Mouse (Mus musculus) cerebral cortex, adult 2 months (tissue): ENCODE results near the gene Eme2.

Experiments used
- WGBS: fragments of 180-500 bp; shearing (Covaris S2); methylation state at CpG from one replicate; pipeline ENCODE4 v1.1.7; 2018; 5-methylcytosine and 5-hydroxymethylcytosine counted together

Gene Eme2

GRCm38 (mm10) chr17:24873695-24874404 lies 21.0 kb downstream of the Eme2 start:
- 63% methylated on average over 4 of the region's 4 CpGs for WGBS

DNA sequence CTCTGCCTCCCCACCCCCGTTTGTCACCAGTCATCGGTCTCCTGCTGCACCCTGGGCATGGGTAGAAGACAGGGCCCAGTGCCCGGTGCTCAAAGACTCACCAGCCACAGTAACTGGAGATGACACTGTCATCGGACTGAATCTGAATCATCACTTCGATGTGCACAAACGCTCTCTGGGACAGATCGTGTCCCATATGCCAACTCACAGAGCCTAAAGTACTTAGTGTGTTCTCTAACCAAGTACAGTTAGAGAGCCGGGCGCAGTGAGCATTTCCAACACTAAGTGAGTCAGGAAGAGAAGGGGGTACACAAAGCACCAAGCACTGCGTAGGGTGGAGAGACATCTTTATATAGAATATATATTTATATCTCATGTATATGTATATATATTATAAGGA lies 27.0 kb downstream of the Eme2 start:
- WGBS, result 56% methylated on average over 10 of the region's 10 CpGs

GRCm38 (mm10) chr17:24865776-24866175 lies 29.1 kb downstream of the Eme2 start, which contains the start of gene Igfals:
TSS of gene Igfals (plus strand) at chr17:24865997.
- WGBS, result 90% methylated on average over 8 of the region's 8 CpGs

DNA sequence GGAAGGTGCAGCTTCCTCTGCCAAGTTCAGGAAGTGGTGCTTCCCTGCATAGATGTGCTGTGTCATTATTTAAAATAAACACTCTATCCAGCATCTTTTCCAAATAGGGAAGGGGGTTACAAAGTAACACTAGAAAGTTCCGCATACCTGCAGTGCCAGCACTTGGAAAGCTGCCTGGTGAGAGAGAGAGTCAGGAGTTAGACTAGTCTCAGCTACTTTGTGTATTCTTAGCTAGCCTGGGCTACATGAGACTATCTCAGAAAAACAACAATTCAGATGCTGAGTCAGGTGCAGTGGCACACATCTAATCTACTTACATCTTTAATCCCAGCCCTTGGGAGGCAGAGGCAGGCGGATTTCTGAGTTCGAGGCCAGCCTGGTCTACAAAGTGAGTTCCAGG lies 33.1 kb downstream of the Eme2 start:
- 93% methylated on average over 3 of the region's 3 CpGs for WGBS

- 94% methylated on average over 8 of the region's 8 CpGs for WGBS
Observed at GRCm38 (mm10) chr17:24860076-24860475, 34.8 kb downstream of the Eme2 start.

DNA sequence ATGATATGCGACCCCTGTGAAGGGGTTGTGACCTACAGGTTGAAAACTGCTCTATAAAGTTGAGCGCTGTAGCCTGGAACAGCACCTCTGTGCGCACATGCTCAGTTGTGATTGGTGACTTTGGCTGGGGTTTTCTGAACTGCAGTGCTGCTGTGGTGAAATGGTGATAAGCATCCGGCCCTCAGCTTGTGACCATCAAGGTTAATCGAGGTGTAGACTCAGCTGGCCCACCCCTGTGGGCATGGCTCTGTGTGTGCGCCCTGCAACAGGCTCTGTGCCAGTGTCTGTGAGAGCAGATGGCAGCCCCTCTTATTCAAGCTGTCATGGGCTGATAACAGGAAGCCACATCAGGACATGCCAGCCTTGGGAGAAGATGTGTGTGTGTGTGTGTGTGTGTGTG lies 35.9 kb downstream of the Eme2 start:
- 77% methylated on average over 6 of the region's 6 CpGs for WGBS

GRCm38 (mm10) chr17:24857831-24858470 lies 36.9 kb downstream of the Eme2 start:
- 91% methylated on average over 8 of the region's 8 CpGs for WGBS

- 93% methylated on average over 13 of the region's 13 CpGs for WGBS
Observed at GRCm38 (mm10) chr17:24856589-24856988, 38.3 kb downstream of the Eme2 start.

GRCm38 (mm10) chr17:24855838-24856464 lies 38.9 kb downstream of the Eme2 start:
- WGBS, result 53% methylated on average over 3 of the region's 3 CpGs

- WGBS, result 75% methylated on average over 10 of the region's 10 CpGs
Observed at GRCm38 (mm10) chr17:24851381-24852125, 43.3 kb downstream of the Eme2 start.

- WGBS, result 1% methylated on average over 20 of the region's 20 CpGs
Observed at GRCm38 (mm10) chr17:24850773-24851127, 44.1 kb downstream of the Eme2 start.

DNA sequence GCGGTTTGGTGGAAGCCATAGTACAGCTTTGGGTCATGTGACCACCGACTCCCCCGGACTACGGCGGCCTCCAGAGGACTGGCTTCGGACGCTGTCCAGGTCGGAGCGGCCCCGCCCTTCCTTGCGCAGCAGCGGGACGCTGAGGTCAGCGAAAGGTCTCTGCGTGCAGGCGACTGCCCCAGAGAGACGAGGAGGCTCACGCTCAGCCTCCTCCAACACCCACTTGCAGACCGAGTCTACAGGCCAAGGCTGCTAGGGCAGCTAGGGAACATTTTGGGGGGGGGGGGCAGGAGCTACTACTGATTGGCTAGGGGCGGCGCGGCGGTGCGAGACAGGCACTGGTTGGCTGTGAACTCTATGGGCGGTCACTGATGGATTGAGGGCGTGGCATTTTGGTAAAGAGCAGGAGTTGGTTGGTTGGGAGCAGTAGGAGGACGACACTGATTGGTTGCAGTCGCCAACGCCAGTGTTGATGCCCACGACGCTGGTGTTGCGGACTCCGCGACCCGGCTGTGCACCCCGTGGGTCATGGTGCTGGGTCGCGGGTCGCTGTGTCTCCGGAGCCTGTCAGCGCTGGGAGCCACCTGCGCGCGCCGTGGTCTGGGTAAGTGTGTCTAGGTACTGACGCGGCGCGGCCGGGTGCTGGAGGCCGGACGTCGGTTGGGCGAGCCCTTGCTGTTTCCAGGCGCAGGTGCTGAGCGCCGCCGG lies 44.7 kb downstream of the Eme2 start, which contains the start of gene Fahd1:
Gene Fahd1, minus strand, starts transcription at position 300 of the 708 bp plus-strand sequence.
- WGBS, result under 1% methylated on average over 58 of the region's 58 CpGs

DNA sequence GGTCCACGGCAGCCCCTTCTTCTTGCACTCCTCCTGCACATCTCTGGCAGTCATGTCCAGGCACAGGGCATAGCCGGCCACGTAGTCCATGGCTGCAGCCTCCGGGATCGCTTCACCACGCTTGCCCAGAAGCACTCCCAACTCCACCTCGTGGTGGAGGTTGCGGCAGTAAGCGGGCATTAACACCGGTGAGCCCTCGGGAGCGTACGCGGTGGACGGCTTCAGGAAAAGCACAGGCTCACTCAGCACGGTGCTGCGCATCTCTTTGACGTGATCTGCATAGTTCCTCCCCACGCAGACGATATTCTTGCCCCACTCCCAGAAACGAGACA lies 45.2 kb downstream of the Eme2 start:
- 0% methylated on average over 21 of the region's 21 CpGs for WGBS

GRCm38 (mm10) chr17:24847386-24847785 lies 47.5 kb downstream of the Eme2 start:
- WGBS, result 100% methylated on average over 1 of the region's 1 CpGs

DNA sequence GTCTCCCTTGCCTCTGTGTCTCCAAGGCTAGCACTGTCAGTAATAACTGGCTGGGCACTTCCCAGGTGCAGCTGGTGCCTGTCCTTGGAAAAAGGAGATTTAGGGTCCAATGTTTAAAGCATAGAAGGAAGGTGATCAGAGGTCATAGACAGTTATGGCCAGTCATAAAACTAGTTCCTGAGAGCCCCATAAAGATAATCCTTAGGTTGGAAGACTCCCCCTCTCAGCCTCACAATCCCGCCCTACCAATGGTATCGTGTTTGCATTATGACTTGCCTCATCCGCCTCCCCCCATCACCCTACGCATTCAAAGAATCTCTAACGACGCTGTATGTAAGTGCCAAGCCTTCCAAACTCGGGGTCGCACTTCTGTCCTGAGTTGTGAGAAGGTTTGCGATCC lies 50.4 kb downstream of the Eme2 start:
- WGBS, result 59% methylated on average over 9 of the region's 9 CpGs

DNA sequence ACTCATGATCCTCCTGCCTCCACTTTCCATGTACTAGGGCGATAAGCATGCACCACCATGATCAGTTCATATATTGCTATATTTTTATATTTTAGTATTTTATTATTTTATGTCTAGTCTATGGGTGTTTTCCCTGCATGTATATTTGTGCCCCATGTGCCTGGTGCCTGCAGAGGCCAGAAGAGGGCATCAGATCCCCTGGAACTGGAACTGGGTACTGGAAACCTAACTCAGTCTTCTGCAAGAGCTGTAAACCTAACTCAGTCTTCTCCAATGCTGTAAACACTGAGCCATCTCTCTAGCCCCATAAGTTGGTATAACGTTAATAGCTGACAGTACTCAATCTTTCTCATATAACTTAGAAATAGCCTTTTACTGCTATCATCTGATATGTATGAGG lies 52.3 kb downstream of the Eme2 start:
- WGBS, result 73% methylated on average over 2 of the region's 2 CpGs

DNA sequence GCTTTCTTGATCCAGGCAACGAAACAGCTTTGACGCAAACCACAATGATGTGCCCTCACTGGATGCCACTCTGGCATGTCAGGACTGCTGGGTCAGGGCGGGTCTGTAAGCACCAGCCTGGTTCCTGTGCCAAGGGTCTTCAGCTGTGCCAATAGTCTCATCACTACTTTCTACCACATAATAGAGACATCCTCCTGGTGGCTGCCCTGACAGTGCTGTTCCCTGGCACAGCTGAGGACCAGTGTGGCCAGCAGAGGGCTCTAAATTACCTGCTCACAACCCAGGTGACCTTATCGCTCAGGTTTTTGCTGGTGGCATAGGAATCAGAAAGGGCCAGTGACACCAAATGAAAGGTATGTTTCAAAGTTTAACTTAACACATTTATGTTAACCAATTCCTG lies 53.8 kb downstream of the Eme2 start:
- WGBS, result 69% methylated on average over 4 of the region's 4 CpGs

- 52% methylated on average over 5 of the region's 5 CpGs for WGBS
Observed at GRCm38 (mm10) chr17:24840341-24840740, 54.5 kb downstream of the Eme2 start.

GRCm38 (mm10) chr17:24839842-24840241 lies 55.0 kb downstream of the Eme2 start, which contains the start of gene Hagh:
TSS of gene Hagh (plus strand) at chr17:24840143.
- 53% methylated on average over 8 of the region's 8 CpGs for WGBS
